Comparison of ENCODE assay signal across 15 mouse cellular contexts in genomic region chr5:45476288-45476687, GRCm38 (mm10). TPM values are rescaled to one million over a fixed set of nuclear protein-coding genes. Genes with fewer than 3 reads are reported as not detected.
DNase-seq lines count a peak whose midpoint lies in the region; ATAC-seq and TF ChIP-seq lines count a peak whose summit lies in the region.
"Had no signal": no experiment of that assay in that cellular context is flagged by ENCODE, and none has a peak within 500 bp of the region (broad histone marks: within the 10 kb centered on the region; RNA-seq: fewer than 3 reads in every experiment).

No protein-coding gene starts in this region.

- peak; percentile 53; the same call in 1 of the 2 replicates for ATAC-seq in forebrain, embryonic 11.5 days (replicated peaks; ENCODE audit: low FRiP score)
- peak; percentile 73 for ATAC-seq in hindbrain, postnatal 0 days

- WGBS in forebrain, embryonic 11.5 days, result 39% methylated on average over 6 of the region's 6 CpGs
- 71% methylated on average over 6 of the region's 6 CpGs for WGBS in forebrain, embryonic 10.5 days
- WGBS in hindbrain, postnatal 0 days, result 10% methylated on average over 6 of the region's 6 CpGs
- 20% methylated on average over 6 of the region's 6 CpGs for WGBS in heart, adult 2 months

- no peak overlapping the region for H3K27ac ChIP-seq in forebrain, embryonic 11.5 days (ENCODE audit: low read depth, low read length)
- no peak overlapping the region for H3K27ac ChIP-seq in forebrain, embryonic 10.5 days
- peak overlapping the region; percentile 53; the same call in 1 of the 2 replicates for H3K27ac ChIP-seq in layer of hippocampus, adult 2 months
- no peak overlapping the region for H3K27ac ChIP-seq in hindbrain, postnatal 0 days
- no peak overlapping the region for H3K27ac ChIP-seq in heart, adult 2 months
- H3K27ac ChIP-seq: heart, embryonic 15.5 days; limb, embryonic 13.5 days had no signal

- H3K4me1 ChIP-seq in forebrain, embryonic 11.5 days (replicated peaks; ENCODE audit: control insufficient read depth, insufficient read depth, low read length), result no peaks in the 10 kb centered on the region; the same call in 1 of the 2 replicates
- H3K4me1 ChIP-seq in forebrain, embryonic 10.5 days, result peaks cover 5% of the 10 kb centered on the region; the same call in 1 of the 2 replicates
- H3K4me1 ChIP-seq in hindbrain, postnatal 0 days (ENCODE audit: insufficient read depth, low read length), result no peaks in the 10 kb centered on the region
- H3K4me1 ChIP-seq in heart, adult 2 months (ENCODE audit: control insufficient read depth, insufficient read depth, low read length), result peaks cover 1% of the 10 kb centered on the region; the same call in 1 of the 2 replicates

- intact Hi-C loops in heart, adult 2 months (cut with DNase I), result no loop called here

- no peak for TF ChIP-seq CTCF in layer of hippocampus, adult 2 months (conservative IDR thresholded peaks at IDR 0.05)
- TF ChIP-seq CTCF in hindbrain, postnatal 0 days (IDR thresholded peaks at IDR 0.05; ENCODE audit: low read depth), result no peak
- no peak for TF ChIP-seq CTCF in heart, adult 2 months (IDR thresholded peaks at IDR 0.05)

- no peak overlapping the region for H3K4me2 ChIP-seq in forebrain, embryonic 11.5 days (ENCODE audit: low read depth, low read length, severe bottlenecking)
- no peak overlapping the region for H3K4me2 ChIP-seq in hindbrain, postnatal 0 days (ENCODE audit: low read depth, low read length)
- H3K4me2 ChIP-seq: heart, embryonic 15.5 days; limb, embryonic 13.5 days had no signal

- no peaks in the 10 kb centered on the region for H3K79me2 ChIP-seq in heart, adult 2 months (replicated peaks; ENCODE audit: control insufficient read depth, insufficient read depth, low read length)

- TF ChIP-seq EP300 in heart, adult 2 months (IDR thresholded peaks at IDR 0.05; ENCODE audit: insufficient read depth, low read depth, low read length), result no peak

- no peak for DNase-seq in forebrain, embryonic 11.5 days (ENCODE audit: low spot score)
- no peak for DNase-seq in forebrain, embryonic 10.5 days (ENCODE audit: extremely low spot score, low spot score)
- no peak for DNase-seq in layer of hippocampus, adult 2 months (ENCODE audit: low spot score in 2 of 2)
- no peak for DNase-seq in layer of hippocampus, postnatal 25 days (ENCODE audit: extremely low spot score in 1 of 2, low spot score in 1 of 2)
- DNase-seq in Muller cell, postnatal 12 days (ENCODE audit: inconsistent ontology term), result peak; percentile 45
- DNase-seq in hindbrain, postnatal 0 days (ENCODE audit: low spot score), result peak; percentile 29
- no peak for DNase-seq in adrenal gland, adult 2 months
- DNase-seq in heart, adult 2 months, result no peak
- DNase-seq: adrenal gland, postnatal 25 days; cerebellum, postnatal 14 days; kidney, adult 9 months had no signal

- H3K27me3 ChIP-seq in forebrain, embryonic 11.5 days (ENCODE audit: control insufficient read depth, insufficient read depth, low read length), result no peaks in the 10 kb centered on the region
- H3K27me3 ChIP-seq in forebrain, embryonic 10.5 days (ENCODE audit: poor library complexity, severe bottlenecking), result no peaks in the 10 kb centered on the region
- no peaks in the 10 kb centered on the region for H3K27me3 ChIP-seq in hindbrain, postnatal 0 days (ENCODE audit: insufficient read depth, low read length)
- no peaks in the 10 kb centered on the region for H3K27me3 ChIP-seq in heart, adult 2 months (ENCODE audit: control insufficient read depth, insufficient read depth, low read length)
- H3K27me3 ChIP-seq: limb, embryonic 13.5 days had no signal

- H3K9ac ChIP-seq in forebrain, embryonic 11.5 days (ENCODE audit: low read length), result no peak overlapping the region
- H3K9ac ChIP-seq in hindbrain, postnatal 0 days (replicated peaks; ENCODE audit: low read length), result no peak overlapping the region
- no peak overlapping the region for H3K9ac ChIP-seq in heart, adult 2 months (ENCODE audit: low read depth, low read length)
- H3K9ac ChIP-seq: heart, embryonic 15.5 days; limb, embryonic 13.5 days had no signal

- TF ChIP-seq POLR2A in heart, adult 2 months (IDR thresholded peaks at IDR 0.05; ENCODE audit: insufficient read depth, low read depth, low read length), result no peak

- no peaks in the 10 kb centered on the region for H3K9me3 ChIP-seq in forebrain, embryonic 11.5 days (ENCODE audit: control insufficient read depth, low read length)
- H3K9me3 ChIP-seq in forebrain, embryonic 10.5 days, result no peaks in the 10 kb centered on the region
- H3K9me3 ChIP-seq in hindbrain, postnatal 0 days (ENCODE audit: low read length), result no peaks in the 10 kb centered on the region
- H3K9me3 ChIP-seq: heart, embryonic 15.5 days; limb, embryonic 13.5 days had no signal

- H3K4me3 ChIP-seq in forebrain, embryonic 11.5 days (ENCODE audit: low read depth, low read length), result no peak overlapping the region
- no peak overlapping the region for H3K4me3 ChIP-seq in forebrain, embryonic 10.5 days
- H3K4me3 ChIP-seq in layer of hippocampus, adult 2 months, result no peak overlapping the region
- H3K4me3 ChIP-seq in hindbrain, postnatal 0 days (ENCODE audit: low read length), result no peak overlapping the region
- no peak overlapping the region for H3K4me3 ChIP-seq in heart, adult 2 months
- H3K4me3 ChIP-seq: erythroblast, embryonic 14.5 days; heart, embryonic 15.5 days; limb, embryonic 13.5 days had no signal

- H3K36me3 ChIP-seq in forebrain, embryonic 11.5 days (ENCODE audit: control insufficient read depth, insufficient read depth, low read length), result no peaks in the 10 kb centered on the region
- H3K36me3 ChIP-seq in forebrain, embryonic 10.5 days (replicated peaks), result no peaks in the 10 kb centered on the region
- H3K36me3 ChIP-seq in hindbrain, postnatal 0 days (ENCODE audit: insufficient read depth, low read length), result no peaks in the 10 kb centered on the region
- no peaks in the 10 kb centered on the region for H3K36me3 ChIP-seq in heart, adult 2 months (ENCODE audit: control insufficient read depth, insufficient read depth, low read length)
- H3K36me3 ChIP-seq: heart, embryonic 15.5 days; limb, embryonic 13.5 days had no signal

RNA-seq across cellular contexts. Expression of gene Lap3, which starts 16.9 kb away (rescaled TPM):
- 85.0 and 86.3 TPM in 2 replicates for polyA plus RNA-seq in forebrain, embryonic 11.5 days (2014; fragmentation: Nextera tagmentation; extraction: Ambion mirVana)
- 114 and 116 TPM in 2 replicates for polyA plus RNA-seq in forebrain, embryonic 10.5 days (2016; fragmentation: Nextera tagmentation; extraction: Ambion mirVana)
- 10 to 100 TPM; 54.3 to 58.7 TPM for total RNA-seq in layer of hippocampus, adult 2 months (2021)
- 10 to 100 TPM; 53.3 to 59.2 TPM for total RNA-seq in layer of hippocampus, postnatal 25 days (2021)
- 21.9 and 24.3 TPM in 2 replicates for total RNA-seq in hindbrain, postnatal 0 days (2014; rRNA removed)
- 36.2 and 36.5 TPM in 2 replicates for polyA plus RNA-seq in hindbrain, postnatal 0 days (2015; fragmentation: Nextera tagmentation; extraction: Ambion mirVana)
- total RNA-seq in adrenal gland, adult 2 months (2021), result 10 to 100 TPM; 49.6 to 69.6 TPM
- 5.7 and 6.6 TPM in 2 replicates for polyA plus RNA-seq in adrenal gland, adult 2 months (2012; rRNA removed)
- 100 to 1,000 TPM in 1 of 2 experiments, 10 to 100 TPM in 1; 98.4 to 107 TPM for total RNA-seq in heart, adult 2 months (2021)
- 24.0 and 32.9 TPM in 2 replicates for polyA plus RNA-seq in heart, adult 2 months (2012; rRNA removed)

RNA-seq across cellular contexts. Expression of gene Clrn2, which starts 22.7 kb away (rescaled TPM):
- polyA plus RNA-seq in forebrain, embryonic 11.5 days (2014; fragmentation: Nextera tagmentation; extraction: Ambion mirVana), result 0.39 TPM in 1 of 2 replicates, not detected in the other
- polyA plus RNA-seq in forebrain, embryonic 10.5 days (2016; fragmentation: Nextera tagmentation; extraction: Ambion mirVana), result 0.15 TPM in 1 of 2 replicates, not detected in the other
- total RNA-seq in layer of hippocampus, adult 2 months (2021), result under 1 TPM; 0.39 to 0.54 TPM
- total RNA-seq in layer of hippocampus, postnatal 25 days (2021), result under 1 TPM; 0.49 to 0.94 TPM
- total RNA-seq in hindbrain, postnatal 0 days (2014; rRNA removed), result not detected in 2 replicates
- polyA plus RNA-seq in hindbrain, postnatal 0 days (2015; fragmentation: Nextera tagmentation; extraction: Ambion mirVana), result 0.32 and 0.36 TPM in 2 replicates
- not detected for total RNA-seq in adrenal gland, adult 2 months (2021)
- polyA plus RNA-seq in adrenal gland, adult 2 months (2012; rRNA removed), result not detected in 2 replicates
- not detected for total RNA-seq in heart, adult 2 months (2021)
- not detected in 2 replicates for polyA plus RNA-seq in heart, adult 2 months (2012; rRNA removed)
- total RNA-seq: adrenal gland, postnatal 25 days had no signal
- polyA plus RNA-seq: erythroblast, embryonic 14.5 days; heart, embryonic 15.5 days; limb, embryonic 13.5 days; testis, adult 2 months had no signal

RNA-seq across cellular contexts. Expression of gene Qdpr, which starts 26.3 kb away (rescaled TPM):
- 97.3 and 102 TPM in 2 replicates for polyA plus RNA-seq in forebrain, embryonic 11.5 days (2014; fragmentation: Nextera tagmentation; extraction: Ambion mirVana)
- polyA plus RNA-seq in forebrain, embryonic 10.5 days (2016; fragmentation: Nextera tagmentation; extraction: Ambion mirVana), result 126 and 127 TPM in 2 replicates
- total RNA-seq in layer of hippocampus, adult 2 months (2021), result 100 to 1,000 TPM; 167 to 169 TPM
- 100 to 1,000 TPM; 119 to 140 TPM for total RNA-seq in layer of hippocampus, postnatal 25 days (2021)
- 56.4 and 58.1 TPM in 2 replicates for total RNA-seq in hindbrain, postnatal 0 days (2014; rRNA removed)
- 160 and 165 TPM in 2 replicates for polyA plus RNA-seq in hindbrain, postnatal 0 days (2015; fragmentation: Nextera tagmentation; extraction: Ambion mirVana)
- total RNA-seq in adrenal gland, adult 2 months (2021), result 100 to 1,000 TPM; 106 to 138 TPM
- polyA plus RNA-seq in adrenal gland, adult 2 months (2012; rRNA removed), result 91.6 and 107 TPM in 2 replicates
- total RNA-seq in heart, adult 2 months (2021), result 10 to 100 TPM; 73.9 to 86.0 TPM
- polyA plus RNA-seq in heart, adult 2 months (2012; rRNA removed), result 58.3 and 95.5 TPM in 2 replicates

RNA-seq across cellular contexts. Expression of gene Med28, which starts 43.7 kb away (rescaled TPM):
- polyA plus RNA-seq in forebrain, embryonic 11.5 days (2014; fragmentation: Nextera tagmentation; extraction: Ambion mirVana), result 266 and 285 TPM in 2 replicates
- polyA plus RNA-seq in forebrain, embryonic 10.5 days (2016; fragmentation: Nextera tagmentation; extraction: Ambion mirVana), result 287 and 301 TPM in 2 replicates
- total RNA-seq in layer of hippocampus, adult 2 months (2021), result 100 to 1,000 TPM in 1 of 2 experiments, 10 to 100 TPM in 1; 96.8 to 102 TPM
- total RNA-seq in layer of hippocampus, postnatal 25 days (2021), result 100 to 1,000 TPM in 1 of 2 experiments, 10 to 100 TPM in 1; 99.3 to 110 TPM
- total RNA-seq in hindbrain, postnatal 0 days (2014; rRNA removed), result 27.7 and 71.0 TPM in 2 replicates
- polyA plus RNA-seq in hindbrain, postnatal 0 days (2015; fragmentation: Nextera tagmentation; extraction: Ambion mirVana), result 222 and 232 TPM in 2 replicates
- total RNA-seq in adrenal gland, adult 2 months (2021), result 100 to 1,000 TPM in 1 of 2 experiments, 10 to 100 TPM in 1; 78.9 to 107 TPM
- polyA plus RNA-seq in adrenal gland, adult 2 months (2012; rRNA removed), result 145 and 147 TPM in 2 replicates
- total RNA-seq in heart, adult 2 months (2021), result 10 to 100 TPM; 56.1 to 62.8 TPM
- 56.7 and 68.3 TPM in 2 replicates for polyA plus RNA-seq in heart, adult 2 months (2012; rRNA removed)

Comparison
In these comparisons a context has a peak if more than half of its experiments do, and no peak if none do; other contexts are left out.
1. DNase-seq: peak in Muller cell, postnatal 12 days (single experiment) and hindbrain, postnatal 0 days (single experiment); none in forebrain, embryonic 11.5 days (single experiment), forebrain, embryonic 10.5 days (single experiment), layer of hippocampus, adult 2 months (0 of 2), layer of hippocampus, postnatal 25 days (0 of 2), adrenal gland, adult 2 months (single experiment) and heart, adult 2 months (0 of 2).